ENCODE assay signal across 14 mouse cellular contexts in the genomic region with DNA sequence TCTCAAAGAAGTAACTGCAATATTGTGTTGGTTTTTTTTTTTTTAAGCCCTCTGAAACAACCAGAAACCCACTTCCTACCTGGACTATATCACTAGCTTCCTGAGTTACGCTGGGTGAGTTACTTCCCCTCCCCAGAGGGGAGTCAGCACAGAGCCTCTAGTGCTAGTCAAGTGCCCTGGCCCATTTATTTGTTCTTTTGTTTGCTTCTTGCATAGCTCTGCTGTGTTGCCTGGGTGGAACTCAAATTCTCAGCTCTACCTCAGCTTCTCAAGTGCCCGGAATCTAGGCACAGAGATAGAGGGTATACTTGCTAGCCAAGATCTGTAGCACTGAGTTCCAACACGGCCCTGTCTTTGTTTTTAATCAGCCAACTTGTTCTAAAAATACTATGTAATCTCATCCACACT. TPM values are rescaled to one million over a fixed set of nuclear protein-coding genes. Genes with fewer than 3 reads are reported as not detected.
DNase-seq lines count a peak whose midpoint lies in the region; ATAC-seq and TF ChIP-seq lines count a peak whose summit lies in the region.
"Had no signal": no experiment of that assay in that cellular context is flagged by ENCODE, and none has a peak within 500 bp of the region (broad histone marks: within the 10 kb centered on the region; RNA-seq: fewer than 3 reads in every experiment).

No protein-coding gene starts in this region.

- WGBS in heart, postnatal 0 days: 10% methylated on average over 3 of the region's 3 CpGs
- 71% methylated on average over 3 of the region's 3 CpGs for WGBS in forebrain, embryonic 10.5 days

- peaks cover 37% of the 10 kb centered on the region for H3K4me1 ChIP-seq in heart, postnatal 0 days (ENCODE audit: control insufficient read depth, insufficient read depth)
- peaks cover 16% of the 10 kb centered on the region for H3K4me1 ChIP-seq in forebrain, embryonic 10.5 days

- H3K9me3 ChIP-seq in heart, postnatal 0 days (replicated peaks; ENCODE audit: control insufficient read depth, low read length): no peaks in the 10 kb centered on the region
- no peaks in the 10 kb centered on the region for H3K9me3 ChIP-seq in forebrain, embryonic 10.5 days
- H3K9me3 ChIP-seq: hindbrain, embryonic 12.5 days had no signal

- ATAC-seq in heart, postnatal 0 days (ENCODE audit: insufficient read depth, low read depth): peak; percentile 21
- ATAC-seq: activated CD4-positive, CD25-positive, alpha-beta regulatory T cell, adult 4 months had no signal

- H3K4me3 ChIP-seq in heart, postnatal 0 days (ENCODE audit: low read depth, low read length): no peak overlapping the region
- no peak overlapping the region for H3K4me3 ChIP-seq in forebrain, embryonic 10.5 days
- H3K4me3 ChIP-seq: hindbrain, embryonic 12.5 days had no signal

- no peak overlapping the region for H3K9ac ChIP-seq in heart, postnatal 0 days (replicated peaks; ENCODE audit: low read depth, low read length)
- H3K9ac ChIP-seq: hindbrain, embryonic 12.5 days had no signal

- intact Hi-C loops in left cerebral cortex, postnatal 10 days (cut with DNase I): no loop called here

- H3K27me3 ChIP-seq in heart, postnatal 0 days (ENCODE audit: control insufficient read depth, insufficient read depth, low read length): no peaks in the 10 kb centered on the region
- H3K27me3 ChIP-seq in forebrain, embryonic 10.5 days (ENCODE audit: poor library complexity, severe bottlenecking): no peaks in the 10 kb centered on the region
- H3K27me3 ChIP-seq: hindbrain, embryonic 12.5 days had no signal

- no peak for TF ChIP-seq EP300 in heart, postnatal 0 days (IDR thresholded peaks at IDR 0.05; ENCODE audit: low read depth)

- no peak for TF ChIP-seq CTCF in heart, postnatal 0 days (IDR thresholded peaks at IDR 0.05; ENCODE audit: low read depth)

- no peaks in the 10 kb centered on the region for H3K36me3 ChIP-seq in heart, postnatal 0 days (replicated peaks; ENCODE audit: control insufficient read depth, insufficient read depth, low read length)
- H3K36me3 ChIP-seq in forebrain, embryonic 10.5 days (replicated peaks): peaks cover 8% of the 10 kb centered on the region
- H3K36me3 ChIP-seq: hindbrain, embryonic 12.5 days had no signal

- peak overlapping the region; percentile 4; the same call in 1 of the 2 replicates for H3K4me2 ChIP-seq in heart, postnatal 0 days (ENCODE audit: low read depth, low read length)
- H3K4me2 ChIP-seq: hindbrain, embryonic 12.5 days had no signal

- H3K27ac ChIP-seq in heart, postnatal 0 days (ENCODE audit: low read depth): peak overlapping the region; percentile 93
- H3K27ac ChIP-seq in forebrain, embryonic 10.5 days: no peak overlapping the region
- H3K27ac ChIP-seq: hindbrain, embryonic 12.5 days; kidney, postnatal 0 days; stomach, postnatal 0 days had no signal

- DNase-seq in spleen, postnatal 36 days (ENCODE audit: low spot score in 2 of 2): peak; percentile 19 to 23
- DNase-seq in spleen, adult 12 weeks (ENCODE audit: low spot score): no peak
- peak; percentile 87 for DNase-seq in heart, postnatal 0 days (ENCODE audit: low spot score)
- peak; percentile 81 for DNase-seq in lung, postnatal 36 days
- no peak for DNase-seq in cerebellum, adult 9-11 months
- no peak for DNase-seq in urinary bladder, postnatal 25 days (ENCODE audit: low spot score)
- no peak for DNase-seq in left cerebral cortex, postnatal 10 days (ENCODE audit: extremely low spot score in 1 of 2, low spot score in 2 of 2)
- DNase-seq in forebrain, embryonic 10.5 days (ENCODE audit: extremely low spot score, low spot score): no peak
- DNase-seq: cerebellum, postnatal 10 days; liver had no signal

RNA-seq across cellular contexts. Expression of a gene that starts 2.9 kb away (rescaled TPM):
- total RNA-seq in heart, postnatal 0 days (2014; rRNA removed; ENCODE audit: low replicate concordance): 203 and 290 TPM in 2 replicates
- 21.0 and 22.7 TPM in 2 replicates for polyA plus RNA-seq in heart, postnatal 0 days (2015; fragmentation: Nextera tagmentation; extraction: Ambion mirVana)
- total RNA-seq in left cerebral cortex, postnatal 10 days (2021): 100 to 1,000 TPM; 136 to 146 TPM
- polyA plus RNA-seq in forebrain, embryonic 10.5 days (2016; fragmentation: Nextera tagmentation; extraction: Ambion mirVana): 120 and 122 TPM in 2 replicates

RNA-seq across cellular contexts. Expression of a gene that starts 15.0 kb away (rescaled TPM):
- 65.4 and 65.9 TPM in 2 replicates for total RNA-seq in heart, postnatal 0 days (2014; rRNA removed; ENCODE audit: low replicate concordance)
- polyA plus RNA-seq in heart, postnatal 0 days (2015; fragmentation: Nextera tagmentation; extraction: Ambion mirVana): 283 and 292 TPM in 2 replicates
- 100 to 1,000 TPM; 101 to 114 TPM for total RNA-seq in left cerebral cortex, postnatal 10 days (2021)
- 377 and 379 TPM in 2 replicates for polyA plus RNA-seq in forebrain, embryonic 10.5 days (2016; fragmentation: Nextera tagmentation; extraction: Ambion mirVana)

RNA-seq across cellular contexts. Expression of a gene that starts 43.2 kb away (rescaled TPM):
- 8.7 and 12.5 TPM in 2 replicates for total RNA-seq in heart, postnatal 0 days (2014; rRNA removed; ENCODE audit: low replicate concordance)
- polyA plus RNA-seq in heart, postnatal 0 days (2015; fragmentation: Nextera tagmentation; extraction: Ambion mirVana): 7.2 and 7.8 TPM in 2 replicates
- total RNA-seq in left cerebral cortex, postnatal 10 days (2021): 10 to 100 TPM; 31.4 to 35.4 TPM
- polyA plus RNA-seq in forebrain, embryonic 10.5 days (2016; fragmentation: Nextera tagmentation; extraction: Ambion mirVana): 16.7 and 18.4 TPM in 2 replicates

Comparison
In these comparisons a context has a peak if more than half of its experiments do, and no peak if none do; other contexts are left out.
1. DNase-seq: peak in spleen, postnatal 36 days (2 of 2), heart, postnatal 0 days (single experiment) and lung, postnatal 36 days (single experiment); none in spleen, adult 12 weeks (single experiment), cerebellum, adult 9-11 months (single experiment), urinary bladder, postnatal 25 days (single experiment), left cerebral cortex, postnatal 10 days (0 of 2) and forebrain, embryonic 10.5 days (single experiment).